Mouse (Mus musculus) heart, embryonic 14.5 days (tissue): ENCODE data around the gene Ppp3cb. TPM values are rescaled to one million over a fixed set of nuclear protein-coding genes. Genes with fewer than 3 reads are reported as not detected.

Source experiments
- ATAC-seq: fragments of 200-750 bp; cut with Nextera tagmentation; 2 replicates; pipeline ENCODE4 v1.8.0; 2017; ENCODE audit warnings: low read depth, moderate TSS enrichment; ENCODE audit not compliant: insufficient number of reproducible peaks, insufficient read depth, low FRiP score
- H3K27ac ChIP-seq, 2 experiments: fragments of 200-500 bp in 1 of 2; fragments of 300-500 bp in 1 of 2; sonication (generic) in 1 of 2; replicated peaks in 1 of 2; 2 replicates each; pipeline ENCODE4 v1.5.1; 2012 to 2014; ENCODE audit warnings: low read depth in 2 of 2, low read length in 2 of 2, control low read depth in 1 of 2, mild to moderate bottlenecking in 1 of 2, mixed read lengths in 1 of 2; ENCODE audit not compliant: control insufficient read depth in 1 of 2, insufficient read depth in 1 of 2
- H3K27me3 ChIP-seq: fragments of 300-500 bp; sonication (generic); 2 replicates; pipeline ENCODE4 v1.6.1; 2014; ENCODE audit warnings: mild to moderate bottlenecking, low read length, control low read depth; ENCODE audit not compliant: control insufficient read depth, insufficient read depth
- H3K36me3 ChIP-seq: fragments of 300-500 bp; sonication (generic); 2 replicates; pipeline ENCODE4 v1.6.1; 2014; ENCODE audit warnings: mild to moderate bottlenecking, control low read depth, low read length, mixed read lengths; ENCODE audit not compliant: control insufficient read depth, insufficient read depth
- H3K4me1 ChIP-seq, 2 experiments: fragments of 200-500 bp in 1 of 2; fragments of 300-500 bp in 1 of 2; sonication (generic) in 1 of 2; 2 replicates each; pipeline ENCODE4 v1.6.1; 2012 to 2014; ENCODE audit warnings: low read length in 2 of 2, control low read depth in 1 of 2, mixed read lengths in 1 of 2; ENCODE audit not compliant: control insufficient read depth in 2 of 2, insufficient read depth in 2 of 2
- H3K4me2 ChIP-seq: fragments of 300-500 bp; sonication (generic); 2 replicates; pipeline ENCODE4 v1.6.1; 2014; ENCODE audit warnings: mild to moderate bottlenecking, low read length
- H3K4me3 ChIP-seq, 2 experiments: fragments of 200-500 bp in 1 of 2; fragments of 300-500 bp in 1 of 2; sonication (generic) in 1 of 2; 2 replicates each; pipeline ENCODE4 v1.5.1; 2012 to 2014; ENCODE audit warnings: low read length in 2 of 2, mild to moderate bottlenecking in 2 of 2, control low read depth in 1 of 2, low read depth in 1 of 2, moderate library complexity in 1 of 2; ENCODE audit not compliant: control insufficient read depth in 1 of 2, insufficient read depth in 1 of 2
- H3K9ac ChIP-seq: fragments of 300-500 bp; sonication (generic); 2 replicates; pipeline ENCODE4 v1.6.1; 2014; ENCODE audit warnings: mild to moderate bottlenecking, low read length
- H3K9me3 ChIP-seq: fragments of 300-500 bp; sonication (generic); 2 replicates; pipeline ENCODE4 v1.6.1; 2016; ENCODE audit warnings: low read length, control low read depth; ENCODE audit not compliant: control insufficient read depth
- WGBS: fragments of 180-500 bp; shearing (Covaris S2); extraction: QIAGEN DNeasy Blood & Tissue Kit; methylation state at CpG from one replicate; pipeline ENCODE4 v1.1.7; 2014; 5-methylcytosine and 5-hydroxymethylcytosine counted together
- polyA plus RNA-seq: library from polyadenylated mRNA; unstranded; fragments of >200 nt; fragmentation: Nextera tagmentation; extraction: Ambion mirVana; gene quantifications from 2 replicates; pipeline ENCODE4 v1.2.1, GENCODE M21; 2014

The Ppp3cb gene
- polyA plus RNA-seq, 1 experiment from 2014 or later, result 44.2 TPM

GRCm38 (mm10) chr14:20451765-20452331 lies 94.5 kb downstream of the Ppp3cb start, which contains the start of gene Cfap70:
Cfap70 (minus strand) TSS chr14:20452226.
- Histone ChIP-seq H3K4me2 (peak within 1 kb of the TSS; percentile 76), H3K4me3 (peak within 1 kb of the TSS; percentile 25 to 41), H3K27me3 (no peaks in the 10 kb centered on the region), H3K4me1 (no peaks in the 10 kb centered on the region; a peak in 1 of 4 replicates), H3K9ac (peak within 1 kb of the TSS; percentile 44; the same call in 1 of the 2 replicates), H3K36me3 (peaks cover 17% of the 10 kb centered on the region), H3K27ac (no peak within 1 kb of the TSS), H3K9me3 (no peaks in the 10 kb centered on the region)
- ATAC-seq, result no peak; the same call in 1 of the 2 replicates
- WGBS, result 2% methylated on average over 15 of the region's 15 CpGs

- Histone ChIP-seq H3K9ac (peak overlapping the region; percentile 44; the same call in 1 of the 2 replicates), H3K4me3 (peak overlapping the region; percentile 25 to 41), H3K4me1 (no peaks in the 10 kb centered on the region; a peak in 1 of 4 replicates), H3K36me3 (peaks cover 12% of the 10 kb centered on the region), H3K27me3 (no peaks in the 10 kb centered on the region), H3K27ac (no peak overlapping the region), H3K9me3 (no peaks in the 10 kb centered on the region), H3K4me2 (peak overlapping the region; percentile 76)
- 12% methylated on average over 2 of the region's 2 CpGs for WGBS
- no peak for ATAC-seq
Measured at GRCm38 (mm10) chr14:20451302-20451701, 95.1 kb downstream of the Ppp3cb start.

Other genes starting within 250 kb of the Ppp3cb start
- 35.0 and 36.4 TPM in 2 replicates for gene Ecd, start 198.5 kb downstream of the Ppp3cb start, polyA plus RNA-seq
- 29.7 and 30.4 TPM in 2 replicates for gene Fam149b, start 198.4 kb downstream of the Ppp3cb start, polyA plus RNA-seq
- gene Dnajc9, start 157.7 kb downstream of the Ppp3cb start, polyA plus RNA-seq, result 74.2 and 87.6 TPM in 2 replicates
- 104 and 106 TPM in 2 replicates for gene Mrps16, start 152.9 kb downstream of the Ppp3cb start, polyA plus RNA-seq
- gene Cfap70, start 94.3 kb downstream of the Ppp3cb start, polyA plus RNA-seq, result 0.18 and 0.63 TPM in 2 replicates
- gene Anxa7, start 66.4 kb downstream of the Ppp3cb start, polyA plus RNA-seq, result 48.1 and 48.6 TPM in 2 replicates
- gene Mss51, start 49.7 kb downstream of the Ppp3cb start, polyA plus RNA-seq, result 0.67 and 0.88 TPM in 2 replicates
- 5.5 and 6.1 TPM in 2 replicates for gene Usp54, start 94.5 kb upstream of the Ppp3cb start, polyA plus RNA-seq
- gene Myoz1, start 110.0 kb upstream of the Ppp3cb start, polyA plus RNA-seq, result 18.5 and 20.2 TPM in 2 replicates
- gene Synpo2l, start 121.8 kb upstream of the Ppp3cb start, polyA plus RNA-seq, result 153 and 172 TPM in 2 replicates
- 69.2 and 75.7 TPM in 2 replicates for gene Sec24c, start 127.7 kb upstream of the Ppp3cb start, polyA plus RNA-seq
- gene Fut11, start 148.4 kb upstream of the Ppp3cb start, polyA plus RNA-seq, result 16.5 and 17.8 TPM in 2 replicates
- gene Chchd1, start 156.4 kb upstream of the Ppp3cb start, polyA plus RNA-seq, result 216 and 225 TPM in 2 replicates
- 21.7 and 25.4 TPM in 2 replicates for gene Zswim8, start 161.0 kb upstream of the Ppp3cb start, polyA plus RNA-seq
- gene Ndst2, start 188.0 kb upstream of the Ppp3cb start, polyA plus RNA-seq, result 16.8 and 20.9 TPM in 2 replicates
- 64.0 and 72.1 TPM in 2 replicates for gene Camk2g, start 247.5 kb upstream of the Ppp3cb start, polyA plus RNA-seq